Mouse (Mus musculus) megakaryocyte, embryonic 14.5 days (primary cell): ENCODE measurements around the gene Mzf1.

Experiments
- FLI1 ChIP-seq: IDR thresholded peaks from 2 replicates; pipeline ENCODE4 v1.6.1; 2012; ENCODE audit warnings: low read length, inconsistent platforms, mixed read lengths
- GATA1 ChIP-seq: IDR thresholded peaks from 3 replicates; pipeline ENCODE4 v1.6.1; 2012; ENCODE audit warnings: mixed read lengths, low read length, inconsistent platforms, borderline replicate concordance

DNA sequence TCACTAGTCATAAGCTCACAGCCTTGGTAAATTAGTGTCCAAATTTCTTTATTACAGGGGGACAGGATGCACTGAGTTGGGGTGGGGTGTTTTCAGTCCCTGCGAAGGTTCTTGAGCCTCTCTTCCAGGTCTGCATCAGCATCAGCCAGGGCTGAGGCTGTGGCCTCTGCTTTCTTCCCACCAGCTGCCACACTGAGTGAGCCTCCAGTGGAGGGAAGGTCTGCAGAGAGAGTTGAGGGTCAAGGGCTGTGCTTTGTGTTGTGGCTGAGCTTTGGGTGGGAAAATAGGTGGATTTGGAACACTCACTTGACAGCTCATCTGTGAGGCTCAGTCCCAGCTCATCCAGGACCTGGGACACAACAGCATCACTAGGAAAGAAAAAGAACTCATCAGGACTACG is 22.6 kb downstream of the Mzf1 start:
- TF ChIP-seq GATA1 (no peak), FLI1 (no peak)
